Mouse (Mus musculus) bone marrow macrophage, adult 2 months (primary cell): ENCODE measurements around the gene Dnase1l3.

Source experiments
- CTCF ChIP-seq: IDR thresholded peaks from 2 replicates; pipeline ENCODE4 v1.5.1; 2012; ENCODE audit warnings: low read depth, mild to moderate bottlenecking, low read length, moderate library complexity
- POLR2A ChIP-seq: IDR thresholded peaks from 2 replicates; pipeline ENCODE4 v1.6.1; 2012; ENCODE audit warnings: mild to moderate bottlenecking, low read depth, low read length, borderline replicate concordance

DNA sequence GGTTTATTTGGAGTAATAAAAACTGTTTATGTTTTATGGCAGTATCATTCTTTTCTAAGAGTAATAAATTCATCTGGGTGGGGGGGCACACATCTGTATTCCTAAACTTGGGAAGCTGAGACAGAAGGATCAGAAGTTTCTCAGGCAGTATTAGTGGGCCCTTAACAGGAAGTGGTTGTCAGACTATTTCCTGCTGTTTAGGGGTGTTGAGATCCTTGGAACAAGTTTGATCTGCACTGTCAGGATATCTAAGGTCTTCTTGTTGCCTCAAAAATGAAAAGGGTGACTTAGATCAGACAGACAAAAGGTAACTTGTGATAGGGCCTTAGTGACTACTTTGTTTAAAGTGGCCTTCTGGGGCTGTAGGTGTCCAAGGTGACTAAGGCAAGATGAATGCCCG, 16.2 kb downstream of the Dnase1l3 start:
- TF ChIP-seq CTCF (no peak), POLR2A (no peak)
